Mouse (Mus musculus) stomach, embryonic 16.5 days (tissue): ENCODE data around the gene Dbp. TPM values are rescaled to one million over a fixed set of nuclear protein-coding genes. Genes with fewer than 3 reads are reported as not detected.
"Not testable (repeated sequence)": the region's sequence is repeated elsewhere in the genome, so short reads cannot be mapped to it uniquely, and the experiment has no call there.

Experiments used
- ATAC-seq: fragments of 200-750 bp; cut with Nextera tagmentation; 2 replicates; pipeline ENCODE4 v1.8.0; 2017; ENCODE audit warnings: moderate number of reproducible peaks, moderate TSS enrichment; ENCODE audit not compliant: insufficient read depth, low FRiP score
- H3K27ac ChIP-seq: fragments of 300-500 bp; sonication (generic); 2 replicates; pipeline ENCODE4 v1.5.1; 2014; ENCODE audit warnings: low read length
- H3K27me3 ChIP-seq: fragments of 300-500 bp; sonication (generic); 2 replicates; pipeline ENCODE4 v1.6.1; 2014; ENCODE audit warnings: low read length, control low read depth, mixed read lengths; ENCODE audit not compliant: control insufficient read depth, insufficient read depth
- H3K36me3 ChIP-seq: fragments of 300-500 bp; sonication (generic); 2 replicates; pipeline ENCODE4 v1.6.1; 2014; ENCODE audit warnings: low read length; ENCODE audit not compliant: control insufficient read depth, insufficient read depth
- H3K4me1 ChIP-seq: fragments of 300-500 bp; sonication (generic); 2 replicates; pipeline ENCODE4 v1.6.1; 2014; ENCODE audit warnings: low read length, control low read depth, mixed read lengths; ENCODE audit not compliant: control insufficient read depth, insufficient read depth
- H3K4me2 ChIP-seq: fragments of 300-500 bp; sonication (generic); 2 replicates; pipeline ENCODE4 v1.6.1; 2014; ENCODE audit warnings: low read depth, low read length, mixed read lengths
- H3K4me3 ChIP-seq: fragments of 300-500 bp; sonication (generic); replicated peaks from 2 replicates; pipeline ENCODE4 v1.5.1; 2014; ENCODE audit warnings: mild to moderate bottlenecking, low read length
- H3K9ac ChIP-seq: fragments of 300-500 bp; sonication (generic); 2 replicates; pipeline ENCODE4 v1.6.1; 2014; ENCODE audit warnings: low read length
- H3K9me3 ChIP-seq: fragments of 300-500 bp; sonication (generic); replicated peaks from 2 replicates; pipeline ENCODE4 v1.6.1; 2016; ENCODE audit warnings: low read length, control low read depth; ENCODE audit not compliant: control insufficient read depth
- WGBS: fragments of 180-500 bp; shearing (Covaris S2); extraction: QIAGEN DNeasy Blood & Tissue Kit; methylation state at CpG from one replicate; pipeline ENCODE4 v1.1.7; 2014; 5-methylcytosine and 5-hydroxymethylcytosine counted together
- polyA plus RNA-seq: library from polyadenylated mRNA; unstranded; fragments of >200 nt; fragmentation: Nextera tagmentation; extraction: Ambion mirVana; gene quantifications from 2 replicates; pipeline ENCODE4 v1.2.1, GENCODE M21; 2015

Dbp gene
- 2.7 and 2.9 TPM in 2 replicates for polyA plus RNA-seq

DNA sequence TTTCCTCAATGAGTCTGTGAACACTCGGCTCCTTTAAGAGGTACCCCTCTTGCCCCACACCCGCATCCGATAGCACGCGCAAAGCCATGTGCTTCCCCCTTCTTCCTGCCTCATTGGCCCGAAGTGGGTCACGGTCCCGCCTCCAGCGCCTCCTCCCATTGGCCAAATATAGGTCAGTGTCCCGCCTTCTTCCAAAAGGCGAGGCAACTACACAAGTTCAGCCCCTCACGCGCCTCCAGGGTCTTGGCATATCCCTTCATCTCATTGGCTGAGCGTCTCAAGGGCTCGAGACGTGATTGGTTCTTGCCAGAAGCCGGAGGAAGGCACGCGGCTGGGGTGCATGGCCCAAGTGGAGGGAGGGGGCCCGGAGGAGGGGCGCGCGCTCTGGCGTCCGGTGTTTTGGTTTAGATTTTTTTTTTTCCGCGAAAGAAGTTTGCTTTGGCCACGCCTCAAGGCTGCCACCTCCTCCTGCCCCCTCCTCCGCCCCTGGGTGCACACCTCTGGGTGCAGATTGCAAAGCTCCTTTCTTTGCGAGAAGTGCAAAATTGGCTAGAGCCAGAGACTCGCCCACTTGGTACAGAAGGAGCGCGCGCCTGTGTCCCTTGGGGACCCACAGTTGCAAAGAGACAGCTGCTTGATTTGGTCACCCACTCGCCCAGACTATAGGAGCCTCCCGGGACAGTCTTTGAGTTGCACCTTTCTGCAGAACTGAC lies at the start of gene Dbp:
Gene Dbp (plus strand): TSS at position 359 of the 713 bp plus-strand sequence.
- WGBS: under 1% methylated on average over 36 of the region's 36 CpGs
- Histone ChIP-seq H3K9ac (peak within 1 kb of the TSS; percentile 80), H3K27ac (peak within 1 kb of the TSS; percentile 97), H3K4me1 (peaks cover 41% of the 10 kb centered on the region), H3K4me2 (peak within 1 kb of the TSS; percentile 93), H3K27me3 (peaks cover 7% of the 10 kb centered on the region; the same call in 1 of the 2 replicates), H3K9me3 (no peaks in the 10 kb centered on the region), H3K36me3 (no peaks in the 10 kb centered on the region; the same call in 1 of the 2 replicates), H3K4me3 (peak within 1 kb of the TSS; percentile 71)
- ATAC-seq: peak; percentile 89

DNA sequence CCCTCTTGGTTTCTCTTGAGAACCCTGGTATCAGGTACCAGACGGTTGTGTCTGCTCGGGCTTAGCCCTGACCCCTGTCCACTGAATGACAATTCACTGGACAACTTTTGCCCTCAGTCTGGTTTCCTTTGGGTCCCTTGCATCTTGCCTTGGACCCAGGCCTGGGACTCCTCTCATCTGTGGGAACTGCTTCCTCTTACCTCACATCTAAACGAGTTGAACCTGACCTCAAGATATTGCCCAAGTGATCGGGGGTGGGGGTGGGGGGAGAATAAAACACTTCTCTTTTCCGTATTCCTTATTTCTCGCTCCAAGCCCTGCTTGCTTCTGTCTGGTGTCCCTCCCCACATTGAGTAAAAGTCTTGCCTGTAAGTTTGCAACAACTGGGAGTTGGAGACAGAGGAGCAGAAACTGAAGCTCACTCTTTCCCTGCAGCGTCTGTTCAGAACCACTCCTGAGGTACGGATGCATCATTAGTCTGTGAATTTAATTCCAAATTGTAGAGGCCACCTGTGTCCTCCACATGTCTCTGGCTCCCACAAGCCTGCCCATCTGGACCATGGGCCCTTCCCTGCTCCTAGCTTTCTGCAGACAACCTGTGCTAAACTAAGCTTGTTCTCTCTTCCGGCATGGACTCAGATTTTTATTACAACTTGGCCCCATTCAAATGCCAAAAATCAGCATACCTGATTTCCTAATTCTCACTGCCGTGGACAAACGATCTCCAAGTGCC lies 44.0 kb upstream of the Dbp start:
- Histone ChIP-seq H3K27ac (peak overlapping the region; percentile 46; the same call in 1 of the 2 replicates), H3K9ac (no peak overlapping the region), H3K27me3 (no peaks in the 10 kb centered on the region), H3K36me3 (no peaks in the 10 kb centered on the region), H3K9me3 (no peaks in the 10 kb centered on the region; the same call in 1 of the 2 replicates), H3K4me1 (peaks cover 20% of the 10 kb centered on the region), H3K4me3 (no peak overlapping the region), H3K4me2 (no peak overlapping the region)
- no peak for ATAC-seq
- 79% methylated on average over 11 of the region's 11 CpGs for WGBS

DNA sequence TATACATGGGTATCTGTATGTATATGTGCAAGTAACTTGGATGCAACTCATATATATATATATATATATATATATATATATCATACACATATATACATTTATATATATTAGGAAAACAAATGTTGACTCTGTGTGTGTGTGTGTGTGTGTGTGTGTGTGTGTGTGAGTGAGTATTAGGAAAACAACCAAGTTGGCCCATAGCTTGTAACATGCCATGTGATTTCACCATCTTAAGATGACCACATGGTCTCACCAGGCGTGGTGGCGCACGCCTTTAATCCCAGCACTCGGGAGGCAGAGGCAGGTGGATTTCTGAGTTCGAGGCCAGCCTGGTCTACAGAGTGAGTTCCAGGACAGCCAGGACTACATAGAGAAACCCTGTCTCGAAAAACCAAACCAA lies 43.2 kb upstream of the Dbp start:
- H3K9ac ChIP-seq, H3K27me3 ChIP-seq, H3K4me3 ChIP-seq, H3K9me3 ChIP-seq, ATAC-seq, H3K27ac ChIP-seq, H3K36me3 ChIP-seq, H3K4me2 ChIP-seq: not testable (repeated sequence)
- WGBS: 90% methylated on average over 6 of the region's 6 CpGs
- H3K4me1 ChIP-seq: peaks cover 21% of the 10 kb centered on the region

DNA sequence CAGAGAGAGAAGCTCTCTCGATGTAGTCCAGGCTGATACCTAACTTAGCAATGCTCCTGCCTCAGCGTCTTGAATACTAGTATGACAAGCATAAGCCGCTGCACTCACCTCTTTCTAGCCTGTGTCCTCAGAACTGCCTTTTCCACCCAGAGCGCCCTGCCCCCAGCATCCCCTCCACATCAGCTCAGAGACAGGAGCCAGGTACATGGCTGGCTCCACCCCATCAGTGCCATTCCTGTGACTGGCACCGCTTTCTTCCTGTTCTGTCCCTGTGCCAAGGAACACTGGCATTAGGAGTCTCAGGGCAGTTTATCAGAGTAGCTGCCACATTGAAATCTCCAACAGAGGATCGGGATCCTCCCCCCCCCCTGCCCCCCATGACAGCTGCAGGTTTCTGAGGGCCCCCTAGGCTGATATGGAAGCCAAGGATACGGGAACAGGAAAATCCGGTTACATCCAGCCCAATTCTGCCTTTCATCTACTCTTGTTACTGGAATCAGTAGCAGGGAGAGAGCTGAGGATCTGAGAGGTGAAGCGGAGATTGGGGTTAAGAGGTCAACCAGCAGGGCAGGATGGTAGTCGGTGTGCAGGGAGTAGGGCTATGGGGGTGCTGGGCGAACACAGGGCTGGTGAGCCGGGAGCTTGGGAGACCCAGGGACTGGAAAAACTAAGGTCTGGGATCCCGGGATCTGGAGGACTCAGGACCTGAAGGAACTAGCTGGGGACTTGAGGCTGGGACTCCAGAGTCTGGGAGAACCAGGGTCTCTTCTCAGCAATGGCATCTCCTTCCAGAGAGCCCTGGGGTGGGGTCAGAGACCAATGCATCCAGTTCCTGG lies 39.4 kb upstream of the Dbp start:
- WGBS: 40% methylated on average over 13 of the region's 13 CpGs
- no peak for ATAC-seq
- no peaks in the 10 kb centered on the region for H3K27me3 ChIP-seq
- H3K4me2 ChIP-seq: peak overlapping the region; percentile 37
- H3K36me3 ChIP-seq: no peaks in the 10 kb centered on the region
- H3K9me3 ChIP-seq: no peaks in the 10 kb centered on the region
- peaks cover 21% of the 10 kb centered on the region for H3K4me1 ChIP-seq
- peak overlapping the region; percentile 81 for H3K27ac ChIP-seq
- H3K4me3 ChIP-seq: peak overlapping the region; percentile 34
- H3K9ac ChIP-seq: peak overlapping the region; percentile 62

DNA sequence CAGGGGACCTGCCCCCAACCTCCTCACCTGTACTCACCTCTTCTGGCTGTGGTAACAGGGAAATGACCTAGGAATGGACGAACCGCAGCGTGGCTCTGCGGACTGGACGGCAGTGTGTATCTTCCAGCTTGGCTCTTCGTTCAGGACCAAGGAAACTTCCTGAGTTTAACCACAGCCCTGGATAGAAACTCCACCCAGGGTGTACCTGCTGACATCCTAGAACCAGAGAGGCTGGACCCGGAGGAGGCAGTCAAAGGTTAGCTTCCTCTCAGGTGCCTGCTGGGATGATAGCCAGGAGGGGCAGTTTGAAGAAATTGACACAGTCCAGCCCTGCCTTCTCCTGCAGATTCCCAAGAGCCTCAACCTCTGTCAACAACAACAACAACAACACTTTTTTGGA lies 38.7 kb upstream of the Dbp start, which contains the start of gene Fut2:
Gene Fut2 (minus strand): TSS at position 234 of the 400 bp plus-strand sequence.
- Histone ChIP-seq H3K4me2 (peak within 1 kb of the TSS; percentile 37), H3K4me1 (peaks cover 21% of the 10 kb centered on the region), H3K9me3 (no peaks in the 10 kb centered on the region), H3K27ac (peak within 1 kb of the TSS; percentile 81), H3K4me3 (peak within 1 kb of the TSS; percentile 34), H3K27me3 (no peaks in the 10 kb centered on the region), H3K9ac (peak within 1 kb of the TSS; percentile 62), H3K36me3 (no peaks in the 10 kb centered on the region)
- ATAC-seq: peak; percentile 59; the same call in 1 of the 2 replicates
- WGBS: 66% methylated on average over 7 of the region's 7 CpGs

DNA sequence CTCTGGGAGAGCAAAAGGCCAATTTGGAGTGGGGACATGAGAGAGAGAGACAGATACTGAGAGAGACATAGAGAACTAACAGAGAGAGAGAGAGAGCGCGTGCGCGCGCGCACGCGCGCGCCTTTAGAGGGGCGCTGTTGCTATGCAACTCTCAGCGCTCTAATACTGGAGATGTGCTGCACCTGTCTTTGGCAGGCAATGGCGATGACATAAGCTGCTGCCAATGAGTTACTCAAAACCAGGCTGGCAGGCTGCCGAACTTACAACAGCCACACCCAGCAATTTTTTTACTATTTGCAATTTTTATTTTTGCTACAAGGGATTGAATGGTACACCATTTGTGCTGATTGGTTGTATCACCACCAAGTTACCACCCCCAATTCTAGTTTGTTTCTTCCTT lies 37.1 kb upstream of the Dbp start:
- Histone ChIP-seq H3K9ac (no peak overlapping the region), H3K27ac (no peak overlapping the region), H3K4me3 (no peak overlapping the region), H3K9me3 (no peaks in the 10 kb centered on the region), H3K4me2 (no peak overlapping the region), H3K36me3 (no peaks in the 10 kb centered on the region), H3K27me3 (no peaks in the 10 kb centered on the region), H3K4me1 (peaks cover 21% of the 10 kb centered on the region)
- 62% methylated on average over 14 of the region's 14 CpGs for WGBS
- ATAC-seq: no peak

- H3K9ac ChIP-seq: no peak overlapping the region
Observed at GRCm38 (mm10) chr7:45668921-45669320, 36.0 kb upstream of the Dbp start.

GRCm38 (mm10) chr7:45677627-45678295 lies 27.1 kb upstream of the Dbp start:
- peak; percentile 33; the same call in 1 of the 2 replicates for ATAC-seq
- Histone ChIP-seq H3K4me2 (no peak overlapping the region), H3K9me3 (no peaks in the 10 kb centered on the region), H3K4me1 (peaks cover 7% of the 10 kb centered on the region), H3K27me3 (no peaks in the 10 kb centered on the region), H3K36me3 (no peaks in the 10 kb centered on the region), H3K9ac (peak overlapping the region; percentile 33; the same call in 1 of the 2 replicates), H3K27ac (peak overlapping the region; percentile 70), H3K4me3 (no peak overlapping the region)
- 59% methylated on average over 7 of the region's 7 CpGs for WGBS

More at GRCm38 (mm10) chr7:45668921-45669320, 36.0 kb upstream of the Dbp start:
- Histone ChIP-seq H3K27ac (no peak overlapping the region), H3K27me3 (no peaks in the 10 kb centered on the region), H3K4me1 (peaks cover 16% of the 10 kb centered on the region), H3K9me3 (no peaks in the 10 kb centered on the region), H3K4me3 (no peak overlapping the region), H3K36me3 (no peaks in the 10 kb centered on the region), H3K4me2 (no peak overlapping the region)
- WGBS: 95% methylated on average over 9 of the region's 9 CpGs
- no peak for ATAC-seq
